Mouse (Mus musculus) CH12.LX (cell line): ENCODE measurements around the gene Rpl23. TPM values are rescaled to one million over a fixed set of nuclear protein-coding genes. Genes with fewer than 3 reads are reported as not detected.

Source experiments
- DNase-seq: peaks from one replicate; pipeline ENCODE4 v3.0.0-alpha.2; 2013; ENCODE audit errors: extremely low read depth
- H3K27ac ChIP-seq: 2 replicates; pipeline ENCODE4 v1.5.1; 2012; ENCODE audit warnings: low read depth, mild to moderate bottlenecking, control low read depth, moderate library complexity; ENCODE audit not compliant: insufficient read depth
- H3K27me3 ChIP-seq: replicated peaks from 2 replicates; pipeline ENCODE3; 2012; ENCODE audit warnings: inconsistent platforms
- H3K36me3 ChIP-seq, 2 experiments: replicated peaks in 1 of 2; 2 replicates each; pipeline versions ENCODE3 to v1.6.1; 2012; ENCODE audit warnings: inconsistent platforms in 1 of 2, low read length in 1 of 2, mild to moderate bottlenecking in 1 of 2, mixed read lengths in 1 of 2, moderate library complexity in 1 of 2; ENCODE audit not compliant: control insufficient read depth in 1 of 2, insufficient read depth in 1 of 2
- H3K4me1 ChIP-seq, 2 experiments: 2 replicates each; pipeline ENCODE4 v1.6.1; 2012; ENCODE audit warnings: inconsistent platforms in 1 of 2, moderate library complexity in 1 of 2; ENCODE audit not compliant: insufficient read depth in 2 of 2, control insufficient read depth in 1 of 2
- H3K4me2 ChIP-seq: 2 replicates; pipeline ENCODE4 v1.6.1; 2012; ENCODE audit warnings: low read depth, mild to moderate bottlenecking, control low read depth; ENCODE audit not compliant: poor library complexity, insufficient read depth, severe bottlenecking
- H3K4me3 ChIP-seq, 3 experiments: fragments of 150-350 bp in 1 of 3; sonication (generic) in 1 of 3; replicated peaks in 1 of 3; 2 replicates each; pipeline versions ENCODE3 to v1.5.1; 2011 to 2012; ENCODE audit warnings: low read depth in 2 of 3, low read length in 2 of 3, mild to moderate bottlenecking in 2 of 3, moderate library complexity in 2 of 3, control low read depth in 1 of 3, improper control_type of control experiment in 1 of 3, inconsistent platforms in 1 of 3, mixed read lengths in 1 of 3; ENCODE audit not compliant: poor library complexity in 1 of 3
- H3K79me2 ChIP-seq: replicated peaks from 2 replicates; pipeline ENCODE4 v1.6.1; 2012; ENCODE audit warnings: mild to moderate bottlenecking, moderate library complexity; ENCODE audit not compliant: control insufficient read depth, poor library complexity, insufficient read depth, severe bottlenecking; ENCODE audit errors: extremely low read depth
- H3K9ac ChIP-seq: 2 replicates; pipeline ENCODE4 v1.6.1; 2012; ENCODE audit warnings: low read depth, mild to moderate bottlenecking, control low read depth, moderate library complexity; ENCODE audit not compliant: insufficient read depth
- H3K9me3 ChIP-seq: replicated peaks from 2 replicates; pipeline ENCODE3; 2012; ENCODE audit warnings: low read length, inconsistent platforms, mixed read lengths
- BHLHE40 ChIP-seq: IDR thresholded peaks from 2 replicates; pipeline ENCODE4 v1.6.1; 2011; ENCODE audit warnings: mild to moderate bottlenecking, low read depth, low read length, improper control_type of control experiment
- CHD1 ChIP-seq: IDR thresholded peaks from 2 replicates; pipeline ENCODE4 v1.6.1; 2012; ENCODE audit warnings: low read depth, low read length, improper control_type of control experiment, inconsistent platforms
- CHD2 ChIP-seq: IDR thresholded peaks from 2 replicates; pipeline ENCODE4 v1.6.1; 2011; ENCODE audit warnings: low read length, improper control_type of control experiment
- CTCF ChIP-seq, 2 experiments: IDR thresholded peaks in 1 of 2; conservative IDR thresholded peaks in 1 of 2; 2 replicates each; pipeline ENCODE4 v1.5.1; 2011 to 2012; ENCODE audit warnings: low read depth in 2 of 2, low read length in 2 of 2, improper control_type of control experiment in 1 of 2, inconsistent platforms in 1 of 2, mild to moderate bottlenecking in 1 of 2, moderate library complexity in 1 of 2
- E2F4 ChIP-seq: IDR thresholded peaks from 2 replicates; pipeline ENCODE4 v1.6.1; 2011; ENCODE audit warnings: low read depth, low read length, improper control_type of control experiment; ENCODE audit not compliant: insufficient replicate concordance
- ELF1 ChIP-seq: IDR thresholded peaks from 2 replicates; pipeline ENCODE4 v1.6.1; 2014; ENCODE audit warnings: low read depth, mild to moderate bottlenecking, inconsistent platforms, low read length, improper control_type of control experiment
- ETS1 ChIP-seq: conservative IDR thresholded peaks from 2 replicates; pipeline ENCODE4 v1.6.1; 2012; ENCODE audit warnings: low read depth, mild to moderate bottlenecking, inconsistent platforms, low read length, improper control_type of control experiment, moderate library complexity
- IRF4 ChIP-seq: IDR thresholded peaks from 2 replicates; pipeline ENCODE4 v1.6.1; 2014; ENCODE audit warnings: low read depth, mild to moderate bottlenecking, inconsistent platforms, low read length, improper control_type of control experiment
- JUND ChIP-seq: conservative IDR thresholded peaks from 2 replicates; pipeline ENCODE4 v1.6.1; 2011; ENCODE audit warnings: low read depth, low read length, improper control_type of control experiment
- MAX ChIP-seq: IDR thresholded peaks from 2 replicates; pipeline ENCODE4 v1.6.1; 2011; ENCODE audit warnings: low read length, improper control_type of control experiment
- MEF2A ChIP-seq: IDR thresholded peaks from 2 replicates; pipeline ENCODE4 v1.6.1; 2014; ENCODE audit warnings: low read depth, mild to moderate bottlenecking, inconsistent platforms, low read length, improper control_type of control experiment, borderline replicate concordance
- MXI1 ChIP-seq: IDR thresholded peaks from 2 replicates; pipeline ENCODE4 v1.6.1; 2011; ENCODE audit warnings: mild to moderate bottlenecking, low read depth, low read length, improper control_type of control experiment
- MYC ChIP-seq: IDR thresholded peaks from 2 replicates; pipeline ENCODE4 v1.6.1; 2011; ENCODE audit warnings: low read depth, mild to moderate bottlenecking, improper control_type of control experiment, low read length
- NRF1 ChIP-seq: IDR thresholded peaks from 2 replicates; pipeline ENCODE4 v1.6.1; 2014; ENCODE audit warnings: low read depth, mild to moderate bottlenecking, inconsistent platforms, low read length, improper control_type of control experiment, moderate library complexity
- POLR2A ChIP-seq: IDR thresholded peaks from 2 replicates; pipeline ENCODE4 v1.6.1; 2011; ENCODE audit warnings: low read depth, mild to moderate bottlenecking, improper control_type of control experiment, low read length
- RCOR1 ChIP-seq: conservative IDR thresholded peaks from 2 replicates; pipeline ENCODE4 v1.6.1; 2012; ENCODE audit warnings: low read depth, mild to moderate bottlenecking, inconsistent platforms, low read length, improper control_type of control experiment
- SIN3A ChIP-seq: IDR thresholded peaks from 2 replicates; pipeline ENCODE4 v1.6.1; 2012; ENCODE audit warnings: low read length, improper control_type of control experiment, inconsistent platforms
- SMC3 ChIP-seq: IDR thresholded peaks from 2 replicates; pipeline ENCODE4 v1.6.1; 2011; ENCODE audit warnings: low read depth, low read length, improper control_type of control experiment
- TCF12 ChIP-seq: IDR thresholded peaks from 2 replicates; pipeline ENCODE4 v1.6.1; 2014; ENCODE audit warnings: low read depth, mild to moderate bottlenecking, inconsistent platforms, low read length, improper control_type of control experiment
- UBTF ChIP-seq: IDR thresholded peaks from 2 replicates; pipeline ENCODE4 v1.6.1; 2012; ENCODE audit warnings: low read depth, mild to moderate bottlenecking, inconsistent platforms, low read length, improper control_type of control experiment, moderate library complexity
- USF1 ChIP-seq: IDR thresholded peaks from 2 replicates; pipeline ENCODE4 v1.6.1; 2014; ENCODE audit warnings: low read depth, mild to moderate bottlenecking, inconsistent platforms, low read length, improper control_type of control experiment
- USF2 ChIP-seq: conservative IDR thresholded peaks from 2 replicates; pipeline ENCODE4 v1.6.1; 2011; ENCODE audit warnings: low read depth, low read length, improper control_type of control experiment
- ZC3H11A ChIP-seq: IDR thresholded peaks from 2 replicates; pipeline ENCODE4 v1.6.1; 2012; ENCODE audit warnings: low read depth, mild to moderate bottlenecking, inconsistent platforms, low read length, improper control_type of control experiment
- ZKSCAN1 ChIP-seq: IDR thresholded peaks from 2 replicates; pipeline ENCODE4 v1.6.1; 2012; ENCODE audit warnings: low read depth, inconsistent platforms, low read length, improper control_type of control experiment, borderline replicate concordance
- ZMIZ1 ChIP-seq: IDR thresholded peaks from 2 replicates; pipeline ENCODE4 v1.6.1; 2012; ENCODE audit warnings: low read depth, mild to moderate bottlenecking, inconsistent platforms, low read length, improper control_type of control experiment
- dilution Hi-C: fragments of 300-500 bp; cut with MboI; formaldehyde crosslinking; loops from 2 replicates; pipeline ENCODE4 v1.14.3; 2020; ENCODE audit warnings: low sequenced_read_pairs; ENCODE audit not compliant: extremely low pct_unique_long_range_greater_than_20kb, extremely low pct_ligation_motif_present
- in situ Hi-C: fragments of 300-500 bp; cut with MboI; formaldehyde crosslinking; loops from 3 replicates; pipeline ENCODE4 v1.14.3; 2019; ENCODE audit warnings: low sequenced_read_pairs, low pct_ligation_motif_present, low pct_unique_long_range_greater_than_20kb, mixed read lengths
- polyA plus RNA-seq: library from polyadenylated mRNA; unstranded; fragments of >175 nt; gene quantifications from 2 replicates; pipeline ENCODE4 v1.2.1, GENCODE M21; 2012; ENCODE audit warnings: low read depth; ENCODE audit not compliant: insufficient read length
- total RNA-seq, 2 experiments: library from RNA; depleted of rRNA; stranded (reverse); fragments of 300-350 nt in 1 of 2; fragments of >200 nt in 1 of 2; gene quantifications; 2 replicates each; pipeline ENCODE4 v1.2.3; 2012 to 2014

Gene Rpl23
- total and polyA plus RNA-seq, 3 experiments, result 1,387 to 2,073 (median 1,878) TPM

- Histone ChIP-seq H3K9ac (no peak overlapping the region), H3K4me3 (no peak overlapping the region), H3K36me3 (peaks cover 20 to 70% of the 10 kb centered on the region in 2 experiments), H3K9me3 (no peaks in the 10 kb centered on the region), H3K27ac (no peak overlapping the region), H3K27me3 (no peaks in the 10 kb centered on the region), H3K79me2 (no peaks in the 10 kb centered on the region), H3K4me2 (no peak overlapping the region), H3K4me1 (peaks cover 15 to 42% of the 10 kb centered on the region in 2 experiments)
- DNase-seq, result no peak
- no peak for TF ChIP-seq E2F4
- no peak for TF ChIP-seq ETS1
- in situ Hi-C loops, result no loop called here
- dilution Hi-C loops, result no loop called here
These were observed 49.8 kb upstream of the Rpl23 start for GRCm38 (mm10) chr11:97832001-97832400.

- H3K4me2 ChIP-seq, result no peak overlapping the region
- H3K79me2 ChIP-seq, result no peaks in the 10 kb centered on the region
- H3K4me3 ChIP-seq, result no peak overlapping the region
- H3K27ac ChIP-seq, result no peak overlapping the region; the same call in 1 of the 2 replicates
- no peaks in the 10 kb centered on the region for H3K27me3 ChIP-seq
- no peak for DNase-seq
- in situ Hi-C loops (no loop called here), dilution Hi-C loops (no loop called here)
- peaks cover 14 to 71% of the 10 kb centered on the region in 2 experiments for H3K36me3 ChIP-seq
- TF ChIP-seq MAX (no peak), MXI1 (no peak), SMC3 (no peak), JUND (no peak), USF1 (no peak), USF2 (no peak), IRF4 (no peak), ZMIZ1 (no peak)
- no peaks in the 10 kb centered on the region for H3K9me3 ChIP-seq
- no peak overlapping the region for H3K9ac ChIP-seq
- peaks cover 15 to 35% of the 10 kb centered on the region in 2 experiments for H3K4me1 ChIP-seq
These were observed 48.3 kb upstream of the Rpl23 start for GRCm38 (mm10) chr11:97830501-97830900.

DNA sequence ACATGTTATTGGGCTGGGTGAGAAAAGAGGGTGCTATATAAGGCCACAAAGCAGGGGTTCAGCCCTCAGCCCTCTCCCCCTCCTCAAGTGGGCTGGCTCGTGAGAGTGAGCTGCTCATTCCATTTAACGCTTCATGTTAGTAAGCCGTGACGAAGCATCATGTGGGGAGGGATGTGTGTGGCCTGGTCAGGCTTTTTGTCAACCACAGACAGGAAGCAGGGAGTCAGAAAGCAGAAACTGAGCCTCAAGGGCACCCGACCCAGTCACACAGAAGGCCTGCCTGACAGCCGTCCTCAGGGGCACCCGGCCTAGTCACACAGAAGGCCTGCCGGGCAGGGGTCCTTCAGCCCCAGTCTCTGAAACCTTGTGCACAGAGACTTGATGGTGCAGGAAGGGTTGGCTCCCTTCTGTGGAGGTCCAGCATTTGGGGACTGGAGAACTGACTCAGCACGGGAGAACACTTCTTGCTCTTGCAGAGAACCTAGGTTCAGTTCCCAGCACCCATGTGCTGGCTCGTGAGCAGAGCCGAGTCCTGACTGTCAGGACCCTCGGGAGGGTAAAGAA lies 47.8 kb upstream of the Rpl23 start:
- H3K79me2 ChIP-seq, result no peaks in the 10 kb centered on the region
- DNase-seq, result peak; percentile 87
- TF ChIP-seq CTCF (conservative IDR thresholded peaks at IDR 0.05 in 1 of 2, IDR thresholded peaks at IDR 0.05 in 1 of 2; ENCODE audit: low read depth in 2 of 2, low read length in 2 of 2) (no peak), POLR2A (peak; percentile 32; the same call in 1 of the 2 replicates), UBTF (no peak; the same call in 1 of the 2 replicates), ZKSCAN1 (no peak), CHD2 (no peak), MEF2A (no peak), RCOR1 (no peak), TCF12 (no peak), E2F4 (no peak), NRF1 (no peak), SIN3A (no peak), ETS1 (peak; percentile 70), BHLHE40 (peak; percentile 93), JUND (no peak), ELF1 (peak; percentile 49; the same call in 1 of the 2 replicates), USF2 (no peak), MXI1 (no peak), SMC3 (no peak), ZC3H11A (no peak), MYC (no peak), CHD1 (no peak), MAX (peak; percentile 63; the same call in 1 of the 2 replicates)

More for the DNA sequence above, 47.8 kb upstream of the Rpl23 start:
- H3K4me1 ChIP-seq, result peaks cover 15 to 39% of the 10 kb centered on the region in 2 experiments
- H3K27ac ChIP-seq, result no peak overlapping the region; the same call in 1 of the 2 replicates
- in situ Hi-C loops (no loop called here), dilution Hi-C loops (no loop called here)
- no peaks in the 10 kb centered on the region for H3K9me3 ChIP-seq
- H3K9ac ChIP-seq, result no peak overlapping the region
- H3K36me3 ChIP-seq, result peaks cover 19 to 71% of the 10 kb centered on the region in 2 experiments
- no peaks in the 10 kb centered on the region for H3K27me3 ChIP-seq
- H3K4me3 ChIP-seq, result no peak overlapping the region
- no peak overlapping the region for H3K4me2 ChIP-seq
